Mouse (Mus musculus) intestine, embryonic 16.5 days (tissue): ENCODE measurements around the gene Defb47. TPM values are rescaled to one million over a fixed set of nuclear protein-coding genes. Genes with fewer than 3 reads are reported as not detected.

Experiments
- polyA plus RNA-seq: library from polyadenylated mRNA; unstranded; fragments of >200 nt; fragmentation: Nextera tagmentation; extraction: Ambion mirVana; gene quantifications from 2 replicates; pipeline ENCODE4 v1.2.1, GENCODE M21; 2015

Defb47 gene
- polyA plus RNA-seq, 1 experiment from 2014 or later = not detected

Other genes starting within 250 kb of the Defb47 start
- 13.1 and 16.7 TPM in 2 replicates for gene Ints6, start 236.9 kb upstream of the Defb47 start, polyA plus RNA-seq
- 3.1 and 3.8 TPM in 2 replicates for gene Wdfy2, start 160.4 kb upstream of the Defb47 start, polyA plus RNA-seq
- gene Defb48, start 13.6 kb upstream of the Defb47 start, polyA plus RNA-seq = not detected in 2 replicates
- not detected in 2 replicates for gene Defb43, start 13.7 kb downstream of the Defb47 start, polyA plus RNA-seq
- 0.17 and 0.18 TPM in 2 replicates for gene Defb42, start 48.9 kb downstream of the Defb47 start, polyA plus RNA-seq
- gene Defb30, start 51.9 kb downstream of the Defb47 start, polyA plus RNA-seq = not detected in 2 replicates